Mouse (Mus musculus) myocyte (in vitro differentiated cells): ENCODE data around the gene Endou. TPM values are rescaled to one million over a fixed set of nuclear protein-coding genes. Genes with fewer than 3 reads are reported as not detected.

Source experiments
- H3K27me3 ChIP-seq: one replicate; pipeline ENCODE4 v1.6.1; 2011; ENCODE audit not compliant: control insufficient read depth, insufficient read depth, insufficient read length
- H3K36me3 ChIP-seq: one replicate; pipeline ENCODE4 v1.6.1; 2011; ENCODE audit not compliant: control insufficient read depth, insufficient read depth
- H3K4me2 ChIP-seq: one replicate; pipeline ENCODE4 v1.6.1; 2011; ENCODE audit warnings: low read depth, control low read depth
- H3K4me3 ChIP-seq: one replicate; pipeline ENCODE4 v1.5.1; 2011; ENCODE audit warnings: mild to moderate bottlenecking, control low read depth, moderate library complexity
- H3K79me2 ChIP-seq: one replicate; pipeline ENCODE4 v1.6.1; 2011; ENCODE audit not compliant: control insufficient read depth, insufficient read depth
- H3ac ChIP-seq: one replicate; pipeline ENCODE4 v1.6.1; 2011; ENCODE audit not compliant: control insufficient read depth, insufficient read length
- CEBPB ChIP-seq: IDR thresholded peaks from 2 replicates; pipeline ENCODE4 v1.6.1; 2011; ENCODE audit warnings: mild to moderate bottlenecking, moderate library complexity; ENCODE audit not compliant: poor library complexity, insufficient read depth, severe bottlenecking
- E2F4 ChIP-seq: IDR thresholded peaks from one replicate; pipeline ENCODE4 v1.6.1; 2011; ENCODE audit warnings: mild to moderate bottlenecking, control low read depth, moderate library complexity; ENCODE audit not compliant: insufficient read depth
- MAX ChIP-seq: IDR thresholded peaks from one replicate; pipeline ENCODE4 v1.6.1; 2011; ENCODE audit warnings: low read depth, mild to moderate bottlenecking, control low read depth
- MYOD1 ChIP-seq, 3 experiments: IDR thresholded peaks; one replicate each; pipeline ENCODE4 v1.6.1; 2011; ENCODE audit warnings: control low read depth in 2 of 3, low read depth in 2 of 3, mild to moderate bottlenecking in 2 of 3, moderate library complexity in 1 of 3; ENCODE audit not compliant: insufficient read length in 2 of 3, control insufficient read depth in 1 of 3
- MYOG ChIP-seq, 3 experiments: IDR thresholded peaks; one replicate each; pipeline ENCODE4 v1.6.1; 2011; ENCODE audit warnings: control low read depth in 2 of 3, low read depth in 2 of 3, mild to moderate bottlenecking in 2 of 3; ENCODE audit not compliant: insufficient read length in 2 of 3, control insufficient read depth in 1 of 3, insufficient read depth in 1 of 3
- POLR2A ChIP-seq: IDR thresholded peaks from one replicate; pipeline ENCODE4 v1.6.1; 2011; ENCODE audit warnings: low read depth, mild to moderate bottlenecking, control low read depth, moderate library complexity; ENCODE audit not compliant: insufficient read length
- POLR2AphosphoS2 ChIP-seq: IDR thresholded peaks from one replicate; pipeline ENCODE4 v1.6.1; 2011; ENCODE audit warnings: low read depth, control low read depth; ENCODE audit not compliant: insufficient read length
- REST ChIP-seq: IDR thresholded peaks from one replicate; pipeline ENCODE4 v1.6.1; 2011; ENCODE audit warnings: mild to moderate bottlenecking, control low read depth, moderate library complexity; ENCODE audit not compliant: insufficient read depth, insufficient read length
- SRF ChIP-seq: IDR thresholded peaks from one replicate; pipeline ENCODE4 v1.6.1; 2011; ENCODE audit warnings: low read depth; ENCODE audit not compliant: control insufficient read depth, insufficient read length
- TCF12 ChIP-seq: IDR thresholded peaks from one replicate; pipeline ENCODE4 v1.6.1; 2011; ENCODE audit warnings: mild to moderate bottlenecking, control low read depth; ENCODE audit not compliant: poor library complexity, insufficient read depth, severe bottlenecking
- TCF3 ChIP-seq: IDR thresholded peaks from one replicate; pipeline ENCODE4 v1.6.1; 2011; ENCODE audit warnings: low read depth, control low read depth; ENCODE audit not compliant: insufficient read length
- USF1 ChIP-seq: IDR thresholded peaks from one replicate; pipeline ENCODE4 v1.6.1; 2011; ENCODE audit warnings: low read depth, mild to moderate bottlenecking, control low read depth, moderate library complexity
- polyA plus RNA-seq: library from polyadenylated mRNA; unstranded; fragments of >200 nt; fragmentation: generic; extraction: Trizol; gene quantifications from one replicate; pipeline ENCODE4 v1.2.1, GENCODE M21; 2012; ENCODE audit warnings: missing spikeins

Endou gene
- polyA plus RNA-seq, 1 experiment, result 0.01 TPM

- TF ChIP-seq POLR2A, result no peak
- TF ChIP-seq SRF, result no peak
- H3K4me2 ChIP-seq, result no peak overlapping the region
These were observed 33.4 kb upstream of the Endou start for GRCm38 (mm10) chr15:97764532-97764931.

GRCm38 (mm10) chr15:97763256-97764049, 32.3 kb upstream of the Endou start:
- no peaks in the 10 kb centered on the region for H3K79me2 ChIP-seq
- no peak overlapping the region for H3K4me3 ChIP-seq
- no peaks in the 10 kb centered on the region for H3K36me3 ChIP-seq
- TF ChIP-seq MYOG (IDR thresholded peaks at IDR 0.05; ENCODE audit: control insufficient read depth in 1 of 3, insufficient read depth in 1 of 3, insufficient read length in 2 of 3, low read depth in 2 of 3), result no peak
- no peak for TF ChIP-seq MAX
- no peak for TF ChIP-seq POLR2A
- no peak for TF ChIP-seq TCF12
- TF ChIP-seq TCF3, result no peak
- no peak for TF ChIP-seq CEBPB
- TF ChIP-seq USF1, result no peak
- TF ChIP-seq SRF, result no peak
- TF ChIP-seq MYOD1 (IDR thresholded peaks at IDR 0.05; ENCODE audit: control insufficient read depth in 1 of 3, insufficient read length in 2 of 3, low read depth in 2 of 3), result no peak
- no peak for TF ChIP-seq E2F4
- no peak for TF ChIP-seq POLR2AphosphoS2
- no peak for TF ChIP-seq REST
- no peak overlapping the region for H3K4me2 ChIP-seq
- peaks cover 47% of the 10 kb centered on the region for H3K27me3 ChIP-seq
- no peak overlapping the region for H3ac ChIP-seq

More at GRCm38 (mm10) chr15:97764532-97764931, 33.4 kb upstream of the Endou start:
- peaks cover 36% of the 10 kb centered on the region for H3K27me3 ChIP-seq
- no peaks in the 10 kb centered on the region for H3K36me3 ChIP-seq
- H3ac ChIP-seq, result no peak overlapping the region
- no peaks in the 10 kb centered on the region for H3K79me2 ChIP-seq
- no peak overlapping the region for H3K4me3 ChIP-seq

DNA sequence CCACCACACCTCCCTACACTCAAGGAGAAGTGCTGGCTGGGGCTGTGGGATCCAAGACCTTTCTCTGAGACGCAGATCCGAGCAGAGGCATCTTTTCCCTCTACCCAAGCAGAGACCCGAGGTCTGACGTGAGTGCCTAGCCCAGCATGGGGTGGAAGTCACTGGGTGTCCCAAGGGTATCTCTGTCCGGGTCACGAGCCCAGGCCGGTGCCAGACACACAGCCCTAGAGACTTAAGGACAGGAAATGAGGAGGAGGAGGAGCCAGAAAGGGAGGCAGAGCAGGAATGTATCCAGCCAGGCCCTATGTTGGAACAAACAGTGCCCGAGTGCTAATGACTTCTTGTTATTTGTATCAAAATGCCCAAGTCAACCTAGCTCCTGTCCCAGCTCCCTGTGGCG, 31.6 kb upstream of the Endou start:
- H3K27me3 ChIP-seq, result peaks cover 54% of the 10 kb centered on the region
- no peak overlapping the region for H3ac ChIP-seq
- H3K4me3 ChIP-seq, result no peak overlapping the region
- no peaks in the 10 kb centered on the region for H3K36me3 ChIP-seq
- no peak overlapping the region for H3K4me2 ChIP-seq
- TF ChIP-seq TCF12 (no peak), E2F4 (no peak), POLR2AphosphoS2 (no peak), MAX (no peak), CEBPB (no peak), USF1 (no peak), REST (no peak), MYOD1 (IDR thresholded peaks at IDR 0.05; ENCODE audit: control insufficient read depth in 1 of 3, insufficient read length in 2 of 3, low read depth in 2 of 3) (no peak), POLR2A (no peak), MYOG (IDR thresholded peaks at IDR 0.05; ENCODE audit: control insufficient read depth in 1 of 3, insufficient read depth in 1 of 3, insufficient read length in 2 of 3, low read depth in 2 of 3) (no peak), SRF (no peak), TCF3 (no peak)
- H3K79me2 ChIP-seq, result no peaks in the 10 kb centered on the region

DNA sequence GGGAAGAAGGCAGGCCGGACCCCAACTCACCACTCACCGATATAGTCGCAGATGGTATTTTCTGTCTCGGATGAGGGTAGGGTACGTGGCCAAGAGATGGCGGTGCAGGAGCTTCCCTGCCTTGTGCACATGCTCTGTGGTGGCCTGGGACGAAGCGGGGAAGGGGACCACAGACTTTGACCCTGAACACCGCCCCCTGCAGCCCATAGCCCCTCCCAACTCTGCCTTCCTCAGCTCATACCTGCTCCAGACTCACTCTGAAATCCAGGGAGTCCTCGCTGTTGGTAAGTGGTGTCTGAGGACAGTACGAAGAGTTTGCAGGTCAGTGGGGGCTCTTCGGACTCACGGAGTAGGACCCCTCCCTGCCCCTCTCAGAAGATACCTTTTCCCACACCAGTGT, 30.3 kb upstream of the Endou start:
- no peaks in the 10 kb centered on the region for H3K79me2 ChIP-seq
- TF ChIP-seq MYOG (IDR thresholded peaks at IDR 0.05; ENCODE audit: control insufficient read depth in 1 of 3, insufficient read depth in 1 of 3, insufficient read length in 2 of 3, low read depth in 2 of 3) (no peak), CEBPB (no peak), MYOD1 (IDR thresholded peaks at IDR 0.05; ENCODE audit: control insufficient read depth in 1 of 3, insufficient read length in 2 of 3, low read depth in 2 of 3) (no peak), TCF12 (no peak), USF1 (no peak), SRF (no peak), REST (no peak), POLR2A (no peak), TCF3 (no peak), E2F4 (no peak), POLR2AphosphoS2 (no peak), MAX (no peak)
- no peak overlapping the region for H3K4me2 ChIP-seq

GRCm38 (mm10) chr15:97760952-97761351, 29.8 kb upstream of the Endou start:
- H3ac ChIP-seq, result no peak overlapping the region
- H3K79me2 ChIP-seq, result no peaks in the 10 kb centered on the region
- H3K36me3 ChIP-seq, result no peaks in the 10 kb centered on the region
- no peak overlapping the region for H3K4me2 ChIP-seq
- H3K27me3 ChIP-seq, result peaks cover 57% of the 10 kb centered on the region
- no peak for TF ChIP-seq MYOD1 (IDR thresholded peaks at IDR 0.05; ENCODE audit: control insufficient read depth in 1 of 3, insufficient read length in 2 of 3, low read depth in 2 of 3)
- no peak for TF ChIP-seq CEBPB
- H3K4me3 ChIP-seq, result no peak overlapping the region

More for the DNA sequence above, 30.3 kb upstream of the Endou start:
- peaks cover 56% of the 10 kb centered on the region for H3K27me3 ChIP-seq
- H3K36me3 ChIP-seq, result no peaks in the 10 kb centered on the region
- no peak overlapping the region for H3ac ChIP-seq
- no peak overlapping the region for H3K4me3 ChIP-seq
